Mouse (Mus musculus): ENCODE data around the gene Bmp2k. TPM values are rescaled to one million over a fixed set of nuclear protein-coding genes. Genes with fewer than 3 reads are reported as not detected.
A peak's percentile ranks its signal among the peaks of the same experiment; 100 is the strongest.

Gene Bmp2k
- total RNA-seq (2014; rRNA removed) (18.5 and 21.7 TPM in 2 replicates), polyA plus RNA-seq (2015; fragmentation: Nextera tagmentation; extraction: Ambion mirVana) (10.3 and 10.5 TPM in 2 replicates)

- peak within 1 kb of the TSS; percentile 82 for H3K9ac ChIP-seq (replicated peaks; ENCODE audit: low read length)
- H3K36me3 ChIP-seq (ENCODE audit: insufficient read depth, low read length) = no peaks in the 10 kb centered on the region
- H3K4me2 ChIP-seq (ENCODE audit: low read depth, low read length) = peak within 1 kb of the TSS; percentile 88
- peak; percentile 98 for ATAC-seq
- no peak for TF ChIP-seq CTCF (IDR thresholded peaks at IDR 0.05; ENCODE audit: low read depth)
- H3K9me3 ChIP-seq (ENCODE audit: low read length) = no peaks in the 10 kb centered on the region
- H3K4me1 ChIP-seq (ENCODE audit: insufficient read depth, low read length) = peaks cover 8% of the 10 kb centered on the region; the same call in 1 of the 2 replicates
- H3K27ac ChIP-seq = peak within 1 kb of the TSS; percentile 90
- peak; percentile 96 for DNase-seq (ENCODE audit: low spot score)
- WGBS = under 1% methylated on average over 47 of the region's 78 CpGs
- peak within 1 kb of the TSS; percentile 84 for H3K4me3 ChIP-seq (ENCODE audit: low read length)
- no peaks in the 10 kb centered on the region for H3K27me3 ChIP-seq (ENCODE audit: insufficient read depth, low read length)
Observed at GRCm38 (mm10) chr5:96997310-96997801, at the start of gene Bmp2k. Gene Bmp2k, plus strand, starts transcription at chr5:96997689.

GRCm38 (mm10) chr5:96948856-96949527, 48.5 kb upstream of the Bmp2k start:
- Histone ChIP-seq H3K27ac (no peak overlapping the region), H3K36me3 (ENCODE audit: insufficient read depth, low read length) (no peaks in the 10 kb centered on the region), H3K9me3 (ENCODE audit: low read length) (no peaks in the 10 kb centered on the region), H3K9ac (replicated peaks; ENCODE audit: low read length) (no peak overlapping the region), H3K4me3 (ENCODE audit: low read length) (no peak overlapping the region), H3K4me1 (ENCODE audit: insufficient read depth, low read length) (no peaks in the 10 kb centered on the region), H3K27me3 (ENCODE audit: insufficient read depth, low read length) (no peaks in the 10 kb centered on the region), H3K4me2 (ENCODE audit: low read depth, low read length) (no peak overlapping the region)
- ATAC-seq (no peak), DNase-seq (ENCODE audit: low spot score) (no peak)
- 87% methylated on average over 13 of the region's 13 CpGs for WGBS
- TF ChIP-seq CTCF (IDR thresholded peaks at IDR 0.05; ENCODE audit: low read depth) = no peak

- Histone ChIP-seq H3K4me2 (ENCODE audit: low read depth, low read length) (no peak overlapping the region), H3K4me3 (ENCODE audit: low read length) (no peak overlapping the region), H3K27me3 (ENCODE audit: insufficient read depth, low read length) (no peaks in the 10 kb centered on the region), H3K9ac (replicated peaks; ENCODE audit: low read length) (no peak overlapping the region), H3K27ac (no peak overlapping the region), H3K9me3 (ENCODE audit: low read length) (no peaks in the 10 kb centered on the region), H3K4me1 (ENCODE audit: insufficient read depth, low read length) (no peaks in the 10 kb centered on the region), H3K36me3 (ENCODE audit: insufficient read depth, low read length) (no peaks in the 10 kb centered on the region)
- DNase-seq (ENCODE audit: low spot score) = no peak
- TF ChIP-seq CTCF (IDR thresholded peaks at IDR 0.05; ENCODE audit: low read depth) = no peak
- 89% methylated on average over 13 of the region's 13 CpGs for WGBS
- ATAC-seq = no peak
Observed at GRCm38 (mm10) chr5:96949839-96950666, 47.4 kb upstream of the Bmp2k start.

DNA sequence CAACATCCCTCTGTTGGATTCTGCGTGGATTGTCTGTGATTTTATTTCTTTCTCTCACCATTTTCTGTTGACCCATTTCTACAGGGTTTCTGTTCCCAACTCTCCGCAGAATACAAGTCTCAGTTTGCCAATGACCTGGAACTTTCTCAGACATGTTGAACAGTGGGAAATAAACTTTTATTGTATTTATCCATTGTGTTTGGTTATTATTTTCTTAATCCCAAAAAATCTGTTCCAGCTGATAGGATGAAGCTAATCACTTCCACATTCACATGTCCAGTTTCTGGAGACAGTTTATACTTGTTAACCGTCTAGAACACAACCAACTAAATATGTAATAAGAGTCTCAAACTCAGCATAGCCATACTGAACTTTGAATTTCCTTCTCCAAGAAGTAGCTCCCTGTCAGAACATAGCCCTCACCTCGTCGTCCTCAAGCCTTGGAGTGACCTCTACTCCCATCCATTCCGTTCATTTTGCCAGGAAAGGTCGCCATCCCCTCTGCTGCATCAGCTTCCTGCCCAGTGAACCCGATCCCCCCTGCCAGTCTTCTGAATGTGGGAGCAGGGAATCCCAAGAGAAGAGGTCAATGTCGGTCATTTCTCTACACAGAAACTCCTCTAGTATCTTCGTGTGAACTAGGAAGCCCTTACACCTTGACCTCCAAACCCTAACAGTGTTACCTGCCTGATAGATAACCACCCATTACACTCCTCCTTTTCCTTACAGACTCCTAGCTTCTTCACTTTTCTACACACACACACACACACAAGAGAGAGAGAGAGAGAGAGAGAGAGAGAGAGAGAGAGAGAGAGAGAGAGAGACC, 46.6 kb upstream of the Bmp2k start:
- Histone ChIP-seq H3K4me2 (ENCODE audit: low read depth, low read length) (no peak overlapping the region), H3K9me3 (ENCODE audit: low read length) (no peaks in the 10 kb centered on the region), H3K4me3 (ENCODE audit: low read length) (no peak overlapping the region), H3K27ac (no peak overlapping the region), H3K4me1 (ENCODE audit: insufficient read depth, low read length) (no peaks in the 10 kb centered on the region), H3K36me3 (ENCODE audit: insufficient read depth, low read length) (no peaks in the 10 kb centered on the region), H3K9ac (replicated peaks; ENCODE audit: low read length) (no peak overlapping the region), H3K27me3 (ENCODE audit: insufficient read depth, low read length) (no peaks in the 10 kb centered on the region)
- no peak for TF ChIP-seq CTCF (IDR thresholded peaks at IDR 0.05; ENCODE audit: low read depth)
- no peak for DNase-seq (ENCODE audit: low spot score)
- no peak for ATAC-seq
- WGBS = 73% methylated on average over 10 of the region's 10 CpGs

DNA sequence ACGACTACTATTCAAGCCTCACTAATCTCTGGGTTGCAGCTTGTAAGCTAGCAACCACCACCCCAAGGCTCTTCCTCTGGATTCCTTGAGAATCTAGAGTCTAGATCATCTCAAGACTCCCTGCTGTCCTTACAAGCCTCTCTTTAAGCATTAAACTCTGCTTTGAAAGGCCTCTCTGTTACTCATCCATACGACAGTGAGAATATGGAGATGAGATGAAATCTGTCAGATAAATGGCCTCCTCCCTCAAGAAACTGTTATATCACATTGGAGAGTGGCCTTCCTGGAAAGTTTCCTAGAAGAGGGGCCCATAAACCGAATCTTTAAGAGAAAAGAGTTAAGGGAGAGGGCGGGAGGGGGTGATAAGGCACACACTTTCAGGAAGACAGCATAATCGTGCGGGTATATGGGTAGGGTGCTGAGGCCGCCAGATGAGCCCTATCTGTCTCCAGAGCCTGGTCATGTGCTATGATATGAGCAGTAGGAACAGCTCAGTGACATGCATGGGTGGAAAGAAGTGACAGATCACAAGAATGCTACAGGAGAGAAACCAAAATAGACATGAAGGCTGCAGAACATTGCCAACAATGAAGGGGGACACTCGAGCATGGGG, 45.9 kb upstream of the Bmp2k start:
- Histone ChIP-seq H3K36me3 (ENCODE audit: insufficient read depth, low read length) (no peaks in the 10 kb centered on the region), H3K4me3 (ENCODE audit: low read length) (no peak overlapping the region), H3K9ac (replicated peaks; ENCODE audit: low read length) (no peak overlapping the region), H3K27ac (no peak overlapping the region), H3K9me3 (ENCODE audit: low read length) (no peaks in the 10 kb centered on the region), H3K4me1 (ENCODE audit: insufficient read depth, low read length) (no peaks in the 10 kb centered on the region), H3K4me2 (ENCODE audit: low read depth, low read length) (no peak overlapping the region), H3K27me3 (ENCODE audit: insufficient read depth, low read length) (no peaks in the 10 kb centered on the region)
- ATAC-seq = no peak
- no peak for TF ChIP-seq CTCF (IDR thresholded peaks at IDR 0.05; ENCODE audit: low read depth)
- DNase-seq (ENCODE audit: low spot score) = no peak
- 80% methylated on average over 8 of the region's 8 CpGs for WGBS

DNA sequence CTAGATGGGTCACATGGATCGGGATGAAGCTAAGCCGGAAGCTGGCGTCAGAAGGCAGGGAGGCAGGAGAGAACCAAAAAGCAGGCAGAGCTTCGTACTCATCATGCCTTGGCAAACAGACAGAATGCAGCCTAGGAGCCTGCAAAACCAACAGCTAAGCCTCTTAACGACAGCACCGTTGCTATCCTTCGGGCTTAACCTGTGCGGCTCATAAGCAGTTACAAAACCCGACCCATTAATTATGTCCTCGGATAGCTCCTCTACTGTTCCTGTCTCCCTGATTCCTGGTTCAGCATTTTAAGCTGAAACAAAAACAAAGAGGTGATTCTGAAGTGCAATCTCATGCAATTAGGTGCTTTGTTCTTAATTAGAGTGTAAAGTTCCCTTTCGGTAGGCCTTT, 43.4 kb upstream of the Bmp2k start:
- Histone ChIP-seq H3K27me3 (ENCODE audit: insufficient read depth, low read length) (no peaks in the 10 kb centered on the region), H3K9me3 (ENCODE audit: low read length) (no peaks in the 10 kb centered on the region), H3K36me3 (ENCODE audit: insufficient read depth, low read length) (no peaks in the 10 kb centered on the region), H3K4me2 (ENCODE audit: low read depth, low read length) (no peak overlapping the region), H3K4me1 (ENCODE audit: insufficient read depth, low read length) (no peaks in the 10 kb centered on the region), H3K9ac (replicated peaks; ENCODE audit: low read length) (no peak overlapping the region), H3K27ac (no peak overlapping the region), H3K4me3 (ENCODE audit: low read length) (no peak overlapping the region)
- ATAC-seq (0 out of 2 replicates have a peak, but pooled peaks have one; percentile 32), DNase-seq (ENCODE audit: low spot score) (peak; percentile 46)
- TF ChIP-seq CTCF (IDR thresholded peaks at IDR 0.05; ENCODE audit: low read depth) = no peak
- 57% methylated on average over 11 of the region's 11 CpGs for WGBS

Data from hindbrain, postnatal 0 days (tissue).